Mouse (Mus musculus): Measurements from ENCODE around the gene Gm20388. TPM values are rescaled to one million over a fixed set of nuclear protein-coding genes. Genes with fewer than 3 reads are reported as not detected.
"Not testable (repeated sequence)": the region's sequence is repeated elsewhere in the genome, so short reads cannot be mapped to it uniquely, and the experiment has no call there.

Gene Gm20388
- total RNA-seq, 2 experiments from 2014 or later: 2.2 to 7.6 TPM

DNA sequence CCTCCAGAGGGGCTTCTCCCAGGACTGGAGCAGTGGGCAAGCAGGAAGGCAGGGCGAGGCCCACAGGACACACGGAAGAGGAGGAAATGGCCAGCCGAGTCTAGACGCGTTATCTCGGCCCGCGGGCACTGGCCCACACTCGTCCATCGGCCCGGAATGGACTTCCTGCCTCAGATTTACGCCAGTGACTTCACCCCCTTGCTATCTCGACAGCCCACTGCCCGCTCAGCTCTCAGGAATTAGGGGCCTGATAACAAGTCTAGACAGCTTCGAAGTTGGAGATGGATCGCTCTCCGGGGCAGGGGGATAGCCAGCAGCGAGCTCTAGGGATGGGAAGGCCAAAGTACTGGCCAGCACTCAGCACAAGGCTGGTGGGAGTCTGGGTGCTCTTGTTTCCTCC, 1405.4 kb downstream of the Gm20388 start:
- H3K4me3 ChIP-seq: no peak overlapping the region
- no peak overlapping the region for H3K27ac ChIP-seq
- TF ChIP-seq CTCF (conservative IDR thresholded peaks at IDR 0.05): no peak
- DNase-seq (ENCODE audit: low spot score in 2 of 2): no peak

DNA sequence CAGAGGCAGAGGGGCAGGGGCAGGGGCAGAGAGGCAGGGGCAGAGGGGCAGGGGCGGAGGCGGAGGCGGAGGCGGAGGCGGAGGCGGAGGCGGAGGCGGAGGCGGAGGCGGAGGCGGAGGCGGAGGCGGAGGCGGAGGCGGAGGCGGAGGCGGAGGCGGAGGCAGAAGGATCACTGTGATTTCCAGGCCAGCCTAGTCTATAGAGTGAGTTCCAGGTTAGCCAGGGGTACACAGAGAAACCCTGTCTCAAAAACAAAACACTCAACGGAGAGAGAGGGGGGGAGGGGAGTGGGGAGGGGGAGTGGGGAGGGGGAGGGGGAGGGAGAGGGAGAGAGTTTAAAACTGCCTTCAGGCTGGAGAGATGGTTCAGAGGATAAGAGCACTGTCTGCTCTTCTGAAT, 1408.1 kb downstream of the Gm20388 start:
- not testable (repeated sequence) for H3K4me3 ChIP-seq; H3K27ac ChIP-seq; DNase-seq (ENCODE audit: low spot score in 2 of 2)

DNA sequence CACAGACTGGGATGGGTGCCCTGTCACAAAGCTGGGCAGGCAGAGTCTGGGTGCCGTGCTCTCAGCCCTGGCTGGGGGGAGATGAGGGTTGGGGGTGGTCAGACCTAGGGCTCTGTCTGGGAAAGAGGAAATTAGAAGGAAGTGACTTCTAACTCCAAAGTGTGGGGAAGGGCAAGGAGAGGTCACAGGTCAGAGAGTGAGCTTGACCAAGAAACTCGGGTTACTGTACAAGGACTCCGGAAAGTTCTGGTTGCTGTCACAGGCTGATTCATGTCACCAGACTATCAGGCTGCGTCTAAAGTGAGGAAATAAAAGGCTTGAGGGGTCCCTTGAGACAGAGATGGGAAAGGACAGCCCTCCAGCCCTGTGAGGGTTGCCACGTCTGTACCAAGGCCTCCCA, 1408.8 kb downstream of the Gm20388 start:
- no peak for TF ChIP-seq CTCF (conservative IDR thresholded peaks at IDR 0.05)
- Histone ChIP-seq H3K4me3 (no peak overlapping the region), H3K27ac (no peak overlapping the region)
- DNase-seq (ENCODE audit: low spot score in 2 of 2): no peak

DNA sequence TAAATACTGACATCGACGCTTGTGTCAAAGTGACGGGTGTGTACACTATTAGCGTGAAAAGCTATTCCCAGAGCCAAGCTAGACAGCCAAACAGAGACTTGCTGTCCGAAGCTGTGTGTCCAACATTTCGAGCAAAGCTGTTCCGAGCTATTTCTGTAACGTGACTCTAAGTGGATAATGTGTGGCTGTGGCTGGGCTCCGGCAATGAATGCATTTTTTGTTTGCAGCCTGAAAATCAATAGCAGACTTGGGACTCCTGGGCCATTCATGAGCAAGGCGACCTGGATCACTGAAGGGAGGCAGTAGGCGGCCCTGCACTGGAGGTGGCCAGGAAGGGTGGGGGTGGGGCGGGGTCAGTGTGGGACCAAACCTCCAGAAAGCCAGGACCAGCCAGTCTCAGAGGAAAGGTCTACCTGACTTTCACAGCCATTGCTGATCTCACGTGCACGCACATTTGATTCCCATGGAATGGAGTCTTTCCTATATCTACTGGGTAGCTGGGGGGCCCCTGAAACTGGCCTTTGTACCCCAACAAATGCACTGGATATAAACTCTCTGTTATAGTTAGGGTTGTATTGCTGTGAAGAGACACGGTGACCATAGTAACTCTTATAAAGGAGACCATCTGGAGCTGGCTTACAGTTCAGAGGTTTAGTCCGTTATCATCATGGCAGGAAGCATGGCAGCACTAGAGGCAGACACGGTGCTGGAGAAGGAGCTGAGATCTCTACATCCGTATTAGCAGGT, 1415.7 kb downstream of the Gm20388 start:
- no peak overlapping the region for H3K4me3 ChIP-seq
- H3K27ac ChIP-seq: no peak overlapping the region
- TF ChIP-seq CTCF (conservative IDR thresholded peaks at IDR 0.05): no peak
- DNase-seq (ENCODE audit: low spot score in 2 of 2): no peak

DNA sequence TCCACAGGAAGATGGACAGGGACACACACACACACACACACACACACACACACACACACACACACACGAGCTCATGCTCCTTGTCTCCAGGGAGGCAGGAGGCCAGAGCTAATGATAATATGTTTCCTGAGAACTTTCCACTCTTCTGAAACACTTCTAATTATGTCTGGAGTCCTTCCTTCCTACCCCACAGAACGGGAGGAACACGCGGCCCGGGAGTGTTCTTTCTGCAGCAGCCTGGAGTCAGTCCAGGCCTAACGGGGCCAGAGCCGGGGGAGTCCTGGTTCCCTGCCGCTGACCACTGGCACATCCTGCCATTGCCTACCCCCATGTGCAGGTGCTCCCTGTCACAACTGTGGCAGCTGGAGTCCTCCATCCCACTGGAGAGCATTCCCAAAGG, 1421.8 kb downstream of the Gm20388 start:
- no peak for DNase-seq (ENCODE audit: low spot score in 2 of 2)
- H3K4me3 ChIP-seq: no peak overlapping the region
- TF ChIP-seq CTCF (conservative IDR thresholded peaks at IDR 0.05): no peak
- H3K27ac ChIP-seq: no peak overlapping the region

DNA sequence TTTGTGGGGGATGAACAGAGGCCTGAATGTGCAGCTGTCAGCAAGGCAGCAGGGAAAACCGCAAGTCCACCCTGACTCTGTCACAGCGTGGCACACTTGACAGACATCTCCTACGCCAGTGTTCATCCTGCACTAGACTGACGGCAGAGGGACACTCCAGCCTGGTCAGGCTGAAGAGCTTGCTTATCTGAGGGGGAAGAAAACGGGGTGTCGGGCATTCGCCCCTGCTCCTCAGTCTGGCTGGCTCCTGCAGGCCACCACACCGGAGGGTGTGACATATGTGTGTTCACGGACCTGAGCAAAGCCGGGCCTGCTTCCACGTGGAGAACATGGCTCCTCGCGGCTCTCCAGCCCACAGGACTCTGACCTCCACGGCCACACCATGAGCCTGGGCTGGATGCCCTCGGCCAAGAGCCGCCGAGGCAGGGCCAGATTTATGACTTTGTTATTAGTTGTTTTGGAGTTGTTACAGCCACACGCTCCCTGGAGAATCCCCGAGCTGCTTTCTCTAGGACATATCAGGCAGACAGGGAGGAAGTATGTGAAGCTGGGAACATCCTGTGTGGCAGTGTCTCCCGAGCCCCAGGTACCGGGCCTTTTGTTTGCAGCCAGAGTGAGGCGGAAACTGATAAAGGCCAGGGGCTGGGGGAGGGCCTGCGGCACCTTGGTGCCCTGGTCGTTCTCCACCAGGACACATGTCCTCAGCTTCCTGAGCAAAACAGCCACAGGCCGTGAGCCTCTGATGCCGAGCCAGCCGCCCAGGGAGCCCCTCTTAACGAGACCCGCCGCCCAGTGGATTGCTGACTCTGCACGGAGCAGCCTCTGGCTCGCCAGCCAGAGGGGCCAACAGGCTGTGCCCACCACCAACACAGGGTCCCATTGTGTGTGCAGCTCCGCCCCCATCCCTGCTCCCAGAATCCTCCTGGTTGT, 1424.1 kb downstream of the Gm20388 start:
- no peak for TF ChIP-seq CTCF (conservative IDR thresholded peaks at IDR 0.05)
- no peak overlapping the region for H3K27ac ChIP-seq
- H3K4me3 ChIP-seq: no peak overlapping the region
- DNase-seq (ENCODE audit: low spot score in 2 of 2): no peak

DNA sequence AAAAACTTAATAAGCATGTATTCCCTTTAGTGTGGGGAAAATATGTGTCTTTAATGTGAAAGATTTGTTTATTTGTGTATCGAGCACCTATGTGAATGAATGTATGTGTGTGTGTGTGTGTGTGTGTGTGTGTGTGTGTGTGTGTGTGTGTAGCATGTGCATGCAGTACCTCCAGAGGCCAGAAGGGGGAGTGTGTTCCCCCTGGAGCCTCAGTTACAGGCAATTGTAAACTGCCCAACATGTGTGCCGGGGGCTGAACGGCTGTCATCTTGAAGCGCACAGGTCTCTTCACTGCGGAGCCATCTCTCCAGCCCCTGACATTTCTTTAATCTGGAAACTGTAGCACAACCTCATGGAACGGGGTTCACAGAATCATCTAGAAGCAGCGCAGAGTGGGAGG, 1425.0 kb downstream of the Gm20388 start:
- Histone ChIP-seq H3K27ac (no peak overlapping the region), H3K4me3 (no peak overlapping the region)
- peak; percentile 30 for TF ChIP-seq CTCF (conservative IDR thresholded peaks at IDR 0.05)
- no peak for DNase-seq (ENCODE audit: low spot score in 2 of 2)

DNA sequence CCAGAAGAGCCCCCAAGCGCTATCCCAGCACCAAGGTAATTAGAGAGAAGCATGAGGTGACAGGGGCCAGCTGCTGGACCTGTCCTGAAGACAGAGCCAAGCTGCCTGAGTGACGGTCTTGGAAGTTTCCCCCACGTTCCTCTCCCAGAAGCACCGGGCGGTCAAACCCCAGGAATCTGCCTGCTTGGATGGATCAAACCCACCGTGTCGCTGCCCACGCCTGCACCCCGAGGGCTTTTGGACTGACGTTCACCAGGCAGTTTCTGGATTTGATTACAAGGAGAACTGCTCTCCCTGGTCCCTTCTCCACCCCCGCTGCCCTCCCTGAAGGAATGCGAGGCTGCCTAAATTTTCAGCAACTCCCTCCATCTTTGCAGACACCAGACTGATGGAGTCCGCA, 1432.3 kb downstream of the Gm20388 start:
- no peak overlapping the region for H3K27ac ChIP-seq
- DNase-seq (ENCODE audit: low spot score in 2 of 2): no peak
- no peak for TF ChIP-seq CTCF (conservative IDR thresholded peaks at IDR 0.05)
- H3K4me3 ChIP-seq: no peak overlapping the region

DNA sequence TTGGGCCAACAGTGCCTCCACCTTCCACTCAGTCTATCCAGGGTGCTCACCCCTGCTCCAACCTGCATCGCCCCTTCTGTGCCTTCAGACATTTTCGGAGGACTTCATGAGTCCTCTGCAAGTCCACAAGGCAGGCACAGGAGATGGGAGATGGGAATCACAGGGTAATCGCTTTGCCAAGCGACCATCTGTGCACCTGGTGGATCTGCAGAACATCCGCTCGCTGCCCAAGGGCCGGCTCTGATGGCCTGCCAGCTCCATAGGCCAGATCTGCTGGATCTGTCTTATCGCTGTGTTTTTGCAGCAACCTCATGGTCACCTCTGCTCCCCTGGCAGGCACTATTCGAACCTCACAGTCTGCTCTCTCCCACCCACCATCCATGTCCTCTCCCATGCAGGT, 1433.8 kb downstream of the Gm20388 start:
- H3K4me3 ChIP-seq: no peak overlapping the region
- no peak overlapping the region for H3K27ac ChIP-seq
- TF ChIP-seq CTCF (conservative IDR thresholded peaks at IDR 0.05): no peak
- DNase-seq (ENCODE audit: low spot score in 2 of 2): no peak

DNA sequence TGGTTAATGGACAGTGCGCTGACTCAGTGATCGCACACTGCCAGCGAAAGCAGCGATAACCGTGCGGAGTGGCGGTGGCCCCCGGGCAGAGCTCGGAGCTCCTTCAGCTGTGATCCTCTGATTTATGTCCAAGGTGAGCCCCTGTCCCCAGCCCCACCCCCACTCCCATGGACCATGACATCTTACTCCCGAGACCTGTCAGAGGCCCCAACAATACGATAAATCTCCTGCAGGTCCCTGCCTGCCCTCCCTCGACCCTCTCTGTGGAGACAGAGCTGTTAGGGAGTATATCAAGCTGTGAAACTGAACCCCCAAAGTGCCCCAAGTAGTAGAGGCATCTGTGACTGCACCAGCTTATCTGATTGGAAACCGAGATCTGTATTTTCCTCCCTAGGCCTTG, 1435.5 kb downstream of the Gm20388 start:
- no peak for TF ChIP-seq CTCF (conservative IDR thresholded peaks at IDR 0.05)
- no peak for DNase-seq (ENCODE audit: low spot score in 2 of 2)
- H3K27ac ChIP-seq: no peak overlapping the region
- H3K4me3 ChIP-seq: no peak overlapping the region

DNA sequence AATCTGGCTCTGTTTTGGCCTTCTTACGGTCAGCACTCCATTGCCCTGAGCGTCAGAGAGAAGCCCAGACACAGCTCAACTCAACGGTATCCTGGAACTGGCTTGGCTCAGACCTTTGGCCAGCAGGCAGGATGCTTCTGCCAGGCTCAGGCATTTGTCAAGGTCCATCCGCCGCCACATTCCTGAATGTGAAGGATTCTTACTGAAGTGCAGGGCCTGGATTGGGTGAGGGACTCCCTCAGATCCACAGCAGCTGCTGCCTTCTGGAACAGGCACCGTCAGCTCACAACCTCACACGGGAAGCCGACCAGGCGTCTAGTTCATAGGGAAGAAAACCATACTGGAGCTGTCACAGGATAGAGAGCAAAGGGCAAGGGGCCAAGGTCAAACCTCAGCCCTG, 1436.2 kb downstream of the Gm20388 start:
- no peak overlapping the region for H3K4me3 ChIP-seq
- no peak overlapping the region for H3K27ac ChIP-seq
- DNase-seq (ENCODE audit: low spot score in 2 of 2): no peak
- no peak for TF ChIP-seq CTCF (conservative IDR thresholded peaks at IDR 0.05)

DNA sequence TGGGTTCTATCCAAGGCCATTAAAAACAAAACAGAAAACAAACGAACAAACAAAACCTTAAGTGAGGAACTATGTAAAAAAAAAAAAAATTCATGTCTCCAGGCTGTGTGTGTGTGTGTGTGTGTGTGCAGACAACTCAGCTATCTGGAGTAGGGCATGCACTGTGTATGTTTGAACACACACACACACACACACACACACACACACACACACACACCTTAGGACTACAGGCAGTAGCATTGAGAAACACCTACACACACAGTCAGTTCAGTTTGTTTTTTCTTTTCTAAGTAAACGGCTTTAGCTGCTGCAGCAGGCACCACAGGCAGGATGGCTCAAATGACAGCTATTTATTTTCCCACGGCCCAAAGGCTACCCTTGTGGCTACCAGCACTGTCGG, 1438.4 kb downstream of the Gm20388 start:
- Histone ChIP-seq H3K4me3 (no peak overlapping the region), H3K27ac (no peak overlapping the region)
- DNase-seq (ENCODE audit: low spot score in 2 of 2): no peak
- TF ChIP-seq CTCF (conservative IDR thresholded peaks at IDR 0.05): no peak

DNA sequence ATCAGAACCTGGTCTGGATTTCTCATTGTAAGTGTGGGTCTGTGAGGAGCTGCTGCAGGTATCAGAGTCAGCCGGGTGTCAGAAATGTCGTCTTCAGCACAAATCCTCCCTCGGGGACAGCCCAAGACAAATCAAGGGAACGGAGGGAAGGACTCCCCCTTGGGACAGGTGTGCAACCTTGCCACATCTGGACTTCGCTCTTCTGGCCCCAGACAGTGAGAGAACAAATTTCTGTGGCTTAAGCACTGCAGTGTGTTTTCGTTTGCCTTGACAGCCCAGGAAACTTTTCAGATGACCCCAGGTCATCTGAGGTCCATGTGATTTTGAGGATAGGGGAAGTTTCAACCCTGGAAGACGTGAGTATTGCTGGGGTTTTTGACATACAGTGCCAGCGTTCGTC, 1440.2 kb downstream of the Gm20388 start:
- Histone ChIP-seq H3K4me3 (no peak overlapping the region), H3K27ac (no peak overlapping the region)
- no peak for DNase-seq (ENCODE audit: low spot score in 2 of 2)
- no peak for TF ChIP-seq CTCF (conservative IDR thresholded peaks at IDR 0.05)

DNA sequence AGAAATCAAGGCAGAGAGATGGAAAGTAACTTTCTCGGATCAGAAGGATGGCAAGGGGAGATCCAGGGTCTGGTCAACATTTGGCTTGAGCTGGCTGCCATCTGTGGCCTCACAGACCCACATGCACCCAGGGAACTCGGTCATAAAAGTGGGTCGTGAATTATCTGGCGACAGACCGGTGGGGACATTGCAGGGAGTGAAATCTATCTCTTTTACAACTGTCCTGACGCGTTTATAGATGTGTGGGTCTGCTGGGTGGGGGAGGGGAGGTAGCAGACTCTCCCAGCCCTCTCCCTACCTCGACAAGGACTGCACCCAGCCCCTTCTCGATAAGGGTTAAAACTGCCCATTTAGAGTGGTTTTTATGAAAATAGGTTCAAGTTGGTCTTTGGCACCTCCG, 1444.2 kb downstream of the Gm20388 start:
- Histone ChIP-seq H3K4me3 (no peak overlapping the region), H3K27ac (no peak overlapping the region)
- no peak for TF ChIP-seq CTCF (conservative IDR thresholded peaks at IDR 0.05)
- DNase-seq (ENCODE audit: low spot score in 2 of 2): no peak
